Mouse (Mus musculus): ENCODE measurements at regions not wholly inside any gene's neighbourhood (a gene's known extent, or its start where the extent isn't known, plus 50 kb on each side); places are given as distances from the start of the nearest gene placed in this dataset.

DNA sequence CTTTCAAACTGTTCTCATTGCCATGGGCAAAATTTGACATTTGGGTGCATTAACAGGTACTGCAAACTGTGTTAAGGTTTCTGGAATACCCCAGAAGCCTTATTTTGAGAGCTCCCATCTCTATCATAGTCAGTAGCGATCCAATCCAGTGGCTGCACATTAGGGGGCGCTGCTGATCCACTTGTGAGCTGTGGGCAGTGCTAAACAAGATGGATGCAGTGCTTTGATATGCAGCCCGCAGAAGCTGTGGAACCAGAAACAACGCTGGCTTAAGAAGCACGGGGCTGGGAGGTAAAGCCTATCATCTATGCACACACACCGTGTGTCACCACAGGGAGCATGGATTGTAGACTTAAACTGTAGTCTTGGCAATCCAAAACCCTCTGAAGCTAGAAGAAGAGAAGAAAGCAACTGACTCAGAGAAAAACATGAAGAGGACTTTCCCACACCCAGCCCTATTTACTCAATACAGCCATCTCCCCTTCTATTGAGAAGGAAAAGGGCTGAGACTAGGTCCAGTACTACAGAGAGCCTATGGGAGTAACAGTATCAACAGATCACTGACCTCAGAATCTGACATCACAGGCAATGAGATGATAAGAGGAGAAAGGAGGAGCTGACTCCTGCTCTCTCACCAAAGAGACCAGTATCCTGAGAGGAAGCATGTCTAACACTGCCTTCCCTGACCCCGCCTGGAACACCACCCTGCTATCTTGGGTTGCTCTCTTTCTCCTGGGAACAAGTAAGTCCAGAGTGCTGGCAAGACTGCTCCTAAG is 83.1 kb upstream of the 2210010C04Rik start:
- TF ChIP-seq CTCF (IDR thresholded peaks at IDR 0.05; ENCODE audit: low read depth, low read length) (peak; percentile 67), GATA1 (IDR thresholded peaks at IDR 0.05; ENCODE audit: borderline replicate concordance, low read length) (no peak)
